Mouse (Mus musculus) cortical plate, adult 2 months (tissue): Measurements from ENCODE around the gene Matn3. TPM values are rescaled to one million over a fixed set of nuclear protein-coding genes. Genes with fewer than 3 reads are reported as not detected.

Source experiments
- H3K27ac ChIP-seq: fragments of 200-500 bp; 2 replicates; pipeline ENCODE4 v1.5.1; 2012; ENCODE audit warnings: low read length, control low read depth, inconsistent platforms; ENCODE audit not compliant: insufficient read depth
- H3K4me1 ChIP-seq: fragments of 200-500 bp; 2 replicates; pipeline ENCODE4 v1.6.1; 2011; ENCODE audit warnings: low read length; ENCODE audit not compliant: control insufficient read depth, insufficient read depth
- H3K4me3 ChIP-seq: fragments of 200-500 bp; 2 replicates; pipeline ENCODE4 v1.5.1; 2011; ENCODE audit warnings: mild to moderate bottlenecking, low read length, control low read depth; ENCODE audit not compliant: insufficient read depth
- CTCF ChIP-seq: fragments of 200-500 bp; IDR thresholded peaks from 2 replicates; pipeline ENCODE4 v1.5.1; 2011; ENCODE audit warnings: mild to moderate bottlenecking, control low read depth, low read length; ENCODE audit not compliant: insufficient read depth; ENCODE audit errors: extremely low read depth
- POLR2A ChIP-seq: fragments of 200-500 bp; IDR thresholded peaks from 2 replicates; pipeline ENCODE4 v1.6.1; 2011; ENCODE audit warnings: mild to moderate bottlenecking, low read length, control low read depth; ENCODE audit not compliant: insufficient read depth; ENCODE audit errors: extremely low read depth
- polyA plus RNA-seq: library from polyadenylated mRNA; depleted of rRNA; stranded (reverse); fragments of >200 nt; gene quantifications from 2 replicates; pipeline ENCODE4 v1.2.3, GENCODE M21; 2012; rRNA removed

Matn3 gene
- polyA plus RNA-seq, 1 experiment = 0.04 TPM

DNA sequence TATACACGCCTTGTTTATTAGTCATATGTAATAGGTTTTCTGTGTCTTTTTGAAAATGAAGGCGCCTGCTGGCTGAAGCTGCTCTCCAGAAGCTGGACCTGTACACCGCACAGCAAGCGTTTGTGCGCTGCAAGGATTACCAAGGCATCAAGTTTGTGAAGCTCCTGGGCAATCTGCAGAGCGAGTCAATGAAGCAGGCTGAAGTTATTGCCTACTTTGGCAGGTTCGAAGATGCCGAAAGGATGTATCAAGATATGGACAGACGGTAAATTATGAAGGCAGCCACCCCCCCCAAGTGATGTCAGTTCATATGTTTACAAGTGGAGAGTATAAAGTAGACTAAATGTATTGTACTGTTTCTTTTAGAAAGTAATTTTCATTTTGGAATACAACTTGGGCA, 68.6 kb downstream of the Matn3 start:
- Histone ChIP-seq H3K4me3 (no peak overlapping the region), H3K27ac (no peak overlapping the region), H3K4me1 (no peaks in the 10 kb centered on the region)
- no peak for TF ChIP-seq POLR2A
- TF ChIP-seq CTCF = no peak

GRCm38 (mm10) chr12:9020431-9020830, 72.7 kb downstream of the Matn3 start:
- Histone ChIP-seq H3K4me1 (no peaks in the 10 kb centered on the region), H3K4me3 (no peak overlapping the region), H3K27ac (no peak overlapping the region)
- TF ChIP-seq POLR2A = no peak
- TF ChIP-seq CTCF = no peak

- H3K4me1 ChIP-seq = no peaks in the 10 kb centered on the region
- no peak overlapping the region for H3K4me3 ChIP-seq
- no peak overlapping the region for H3K27ac ChIP-seq
- TF ChIP-seq POLR2A (no peak), CTCF (no peak)
These were observed 73.3 kb downstream of the Matn3 start for GRCm38 (mm10) chr12:9020986-9021385.

Other genes with a start within 250 kb of the Matn3 start
- 1.7 and 2.0 TPM in 2 replicates for gene Sdc1, start 176.6 kb upstream of the Matn3 start, polyA plus RNA-seq
- 240 and 242 TPM in 2 replicates for gene Laptm4a, start 26.3 kb upstream of the Matn3 start, polyA plus RNA-seq
- 20.3 and 20.8 TPM in 2 replicates for gene Wdr35, start 26.0 kb downstream of the Matn3 start, polyA plus RNA-seq
- gene Ttc32, start 82.1 kb downstream of the Matn3 start, polyA plus RNA-seq = 4.1 and 4.3 TPM in 2 replicates